Mouse (Mus musculus) cortical plate, adult 2 months (tissue): ENCODE results near the gene Zfhx3. TPM values are rescaled to one million over a fixed set of nuclear protein-coding genes. Genes with fewer than 3 reads are reported as not detected.

ENCODE experiments used
- H3K27ac ChIP-seq: fragments of 200-500 bp; 2 replicates; pipeline ENCODE4 v1.5.1; 2012; ENCODE audit warnings: low read length, control low read depth, inconsistent platforms; ENCODE audit not compliant: insufficient read depth
- H3K4me1 ChIP-seq: fragments of 200-500 bp; 2 replicates; pipeline ENCODE4 v1.6.1; 2011; ENCODE audit warnings: low read length; ENCODE audit not compliant: control insufficient read depth, insufficient read depth
- H3K4me3 ChIP-seq: fragments of 200-500 bp; 2 replicates; pipeline ENCODE4 v1.5.1; 2011; ENCODE audit warnings: mild to moderate bottlenecking, low read length, control low read depth; ENCODE audit not compliant: insufficient read depth
- CTCF ChIP-seq: fragments of 200-500 bp; IDR thresholded peaks from 2 replicates; pipeline ENCODE4 v1.5.1; 2011; ENCODE audit warnings: mild to moderate bottlenecking, control low read depth, low read length; ENCODE audit not compliant: insufficient read depth; ENCODE audit errors: extremely low read depth
- POLR2A ChIP-seq: fragments of 200-500 bp; IDR thresholded peaks from 2 replicates; pipeline ENCODE4 v1.6.1; 2011; ENCODE audit warnings: mild to moderate bottlenecking, low read length, control low read depth; ENCODE audit not compliant: insufficient read depth; ENCODE audit errors: extremely low read depth
- polyA plus RNA-seq: library from polyadenylated mRNA; depleted of rRNA; stranded (reverse); fragments of >200 nt; gene quantifications from 2 replicates; pipeline ENCODE4 v1.2.3, GENCODE M21; 2012

The Zfhx3 gene
- polyA plus RNA-seq, 1 experiment, result 1.3 TPM

GRCm38 (mm10) chr8:108977693-108978361 lies 1035.4 kb downstream of the Zfhx3 start:
- Histone ChIP-seq H3K4me1 (no peaks in the 10 kb centered on the region), H3K27ac (no peak overlapping the region), H3K4me3 (no peak overlapping the region)
- TF ChIP-seq CTCF (no peak), POLR2A (no peak)

- Histone ChIP-seq H3K27ac (no peak overlapping the region), H3K4me3 (no peak overlapping the region), H3K4me1 (no peaks in the 10 kb centered on the region)
- no peak for TF ChIP-seq CTCF
- TF ChIP-seq POLR2A, result no peak
Observed at GRCm38 (mm10) chr8:108978362-108978750, 1035.9 kb downstream of the Zfhx3 start.

GRCm38 (mm10) chr8:108984904-108985303 lies 1042.5 kb downstream of the Zfhx3 start:
- no peak overlapping the region for H3K4me3 ChIP-seq
- H3K4me1 ChIP-seq, result no peaks in the 10 kb centered on the region
- no peak overlapping the region for H3K27ac ChIP-seq
- TF ChIP-seq CTCF (no peak), POLR2A (no peak)

- TF ChIP-seq POLR2A (no peak), CTCF (no peak)
- Histone ChIP-seq H3K27ac (no peak overlapping the region), H3K4me3 (no peak overlapping the region), H3K4me1 (no peaks in the 10 kb centered on the region)
Observed at GRCm38 (mm10) chr8:108989841-108990240, 1047.4 kb downstream of the Zfhx3 start.

- Histone ChIP-seq H3K4me3 (no peak overlapping the region), H3K27ac (no peak overlapping the region), H3K4me1 (no peaks in the 10 kb centered on the region)
- no peak for TF ChIP-seq POLR2A
- no peak for TF ChIP-seq CTCF
Observed at GRCm38 (mm10) chr8:108990537-108990936, 1048.1 kb downstream of the Zfhx3 start.

- H3K27ac ChIP-seq, result no peak overlapping the region
- TF ChIP-seq CTCF, result no peak
- no peak for TF ChIP-seq POLR2A
- H3K4me1 ChIP-seq, result no peaks in the 10 kb centered on the region
- no peak overlapping the region for H3K4me3 ChIP-seq
Observed at GRCm38 (mm10) chr8:108991395-108991794, 1049.0 kb downstream of the Zfhx3 start.

GRCm38 (mm10) chr8:108993718-108994117 lies 1051.3 kb downstream of the Zfhx3 start:
- TF ChIP-seq POLR2A (no peak), CTCF (no peak)
- H3K4me1 ChIP-seq, result no peaks in the 10 kb centered on the region
- H3K4me3 ChIP-seq, result no peak overlapping the region
- no peak overlapping the region for H3K27ac ChIP-seq

- TF ChIP-seq POLR2A (no peak), CTCF (no peak)
- H3K27ac ChIP-seq, result no peak overlapping the region
- H3K4me1 ChIP-seq, result no peaks in the 10 kb centered on the region
- H3K4me3 ChIP-seq, result no peak overlapping the region
Observed at GRCm38 (mm10) chr8:108994187-108994586, 1051.7 kb downstream of the Zfhx3 start.

GRCm38 (mm10) chr8:108994880-108995279 lies 1052.4 kb downstream of the Zfhx3 start:
- no peak for TF ChIP-seq POLR2A
- Histone ChIP-seq H3K4me1 (no peaks in the 10 kb centered on the region), H3K27ac (no peak overlapping the region), H3K4me3 (no peak overlapping the region)

GRCm38 (mm10) chr8:108997334-108997733 lies 1054.9 kb downstream of the Zfhx3 start:
- Histone ChIP-seq H3K4me1 (no peaks in the 10 kb centered on the region), H3K4me3 (no peak overlapping the region), H3K27ac (no peak overlapping the region)
- TF ChIP-seq CTCF, result no peak
- no peak for TF ChIP-seq POLR2A
